Mouse (Mus musculus) hindbrain, postnatal 0 days (tissue): Measurements from ENCODE around the gene Nfxl1. TPM values are rescaled to one million over a fixed set of nuclear protein-coding genes. Genes with fewer than 3 reads are reported as not detected.
"Not testable (repeated sequence)": the region's sequence is repeated elsewhere in the genome, so short reads cannot be mapped to it uniquely, and the experiment has no call there.

Source experiments
- ATAC-seq: fragments of 200-750 bp; cut with Nextera tagmentation; 2 replicates; pipeline ENCODE4 v1.8.0; 2017; ENCODE audit warnings: mild to moderate bottlenecking, moderate TSS enrichment, moderate library complexity
- DNase-seq: peaks from one replicate; pipeline ENCODE4 v3.0.0-alpha.2; 2015; ENCODE audit warnings: low spot score
- H3K27ac ChIP-seq: fragments of 300-500 bp; sonication (generic); 2 replicates; pipeline ENCODE4 v1.5.1; 2014; ENCODE audit warnings: mild to moderate bottlenecking
- H3K27me3 ChIP-seq: fragments of 300-500 bp; sonication (generic); 2 replicates; pipeline ENCODE4 v1.6.1; 2014; ENCODE audit warnings: low read length, mixed read lengths; ENCODE audit not compliant: insufficient read depth
- H3K36me3 ChIP-seq: fragments of 300-500 bp; sonication (generic); 2 replicates; pipeline ENCODE4 v1.6.1; 2014; ENCODE audit warnings: low read length, mixed read lengths; ENCODE audit not compliant: insufficient read depth
- H3K4me1 ChIP-seq: fragments of 300-500 bp; sonication (generic); 2 replicates; pipeline ENCODE4 v1.6.1; 2014; ENCODE audit warnings: antibody characterized with exemption, low read length, mixed read lengths; ENCODE audit not compliant: insufficient read depth
- H3K4me2 ChIP-seq: fragments of 300-500 bp; sonication (generic); 2 replicates; pipeline ENCODE4 v1.6.1; 2014; ENCODE audit warnings: low read depth, mild to moderate bottlenecking, low read length, moderate library complexity, mixed read lengths
- H3K4me3 ChIP-seq: fragments of 300-500 bp; sonication (generic); 2 replicates; pipeline ENCODE4 v1.5.1; 2014; ENCODE audit warnings: low read length
- H3K9ac ChIP-seq: fragments of 300-500 bp; sonication (generic); replicated peaks from 2 replicates; pipeline ENCODE4 v1.6.1; 2014; ENCODE audit warnings: mild to moderate bottlenecking, low read length, moderate library complexity, mixed read lengths
- H3K9me3 ChIP-seq: fragments of 300-500 bp; sonication (generic); 2 replicates; pipeline ENCODE4 v1.6.1; 2016; ENCODE audit warnings: low read length, mixed read lengths
- CTCF ChIP-seq: IDR thresholded peaks from 2 replicates; pipeline ENCODE4 v1.5.1; 2016; ENCODE audit warnings: antibody characterized with exemption, control low read depth, low read depth
- WGBS: fragments of 180-500 bp; shearing (Covaris S2); extraction: QIAGEN DNeasy Blood & Tissue Kit; methylation state at CpG from one replicate; pipeline ENCODE4 v1.1.7; 2014; 5-methylcytosine and 5-hydroxymethylcytosine counted together
- polyA plus RNA-seq: library from polyadenylated mRNA; unstranded; fragments of >200 nt; fragmentation: Nextera tagmentation; extraction: Ambion mirVana; gene quantifications from 2 replicates; pipeline ENCODE4 v1.2.1, GENCODE M21; 2015
- total RNA-seq: library from RNA; depleted of rRNA; stranded (reverse); fragments of >200 nt; gene quantifications from 2 replicates; pipeline ENCODE4 v1.2.3, GENCODE M21; 2014; rRNA removed

Nfxl1 gene
- total RNA-seq (15.9 and 24.3 TPM in 2 replicates), polyA plus RNA-seq (8.7 TPM in 2 replicates)

DNA sequence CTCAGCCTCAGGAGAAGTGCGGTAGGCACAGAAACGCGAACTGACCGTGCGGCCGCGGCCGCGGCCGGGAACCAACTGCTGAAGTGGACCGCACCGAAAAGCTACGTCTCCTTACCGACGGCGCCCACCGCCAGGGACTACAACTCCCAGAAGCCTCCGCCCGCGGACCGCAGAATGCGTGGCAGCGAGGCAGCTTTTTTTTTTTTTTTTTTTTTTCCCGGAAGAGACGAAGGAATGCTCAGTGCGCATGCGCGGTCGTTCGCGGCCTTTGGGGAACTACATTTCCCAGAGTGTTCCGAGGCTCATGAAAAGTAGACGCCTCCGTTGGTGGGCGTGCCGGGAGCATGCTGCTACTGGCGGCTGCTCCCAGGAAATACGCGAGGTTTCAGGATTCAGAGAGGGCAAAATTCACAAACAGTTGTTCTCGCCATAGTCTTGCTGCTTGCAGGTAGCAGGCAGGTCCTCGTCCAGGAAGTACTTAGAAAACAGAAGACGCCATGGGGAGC lies at the start of gene Nfxl1:
Gene Nfxl1 (minus strand): TSS at position 141 of the 506 bp plus-strand sequence.
- H3K4me2 ChIP-seq = peak within 1 kb of the TSS; percentile 84
- ATAC-seq (peak; percentile 97), DNase-seq (peak; percentile 99)
- peak within 1 kb of the TSS; percentile 88 for H3K9ac ChIP-seq
- H3K9me3 ChIP-seq = no peaks in the 10 kb centered on the region
- no peaks in the 10 kb centered on the region for H3K36me3 ChIP-seq
- peak; percentile 20; the same call in 1 of the 2 replicates for TF ChIP-seq CTCF
- under 1% methylated on average over 42 of the region's 42 CpGs for WGBS
- H3K27ac ChIP-seq = peak within 1 kb of the TSS; percentile 82
- no peaks in the 10 kb centered on the region for H3K27me3 ChIP-seq
- H3K4me3 ChIP-seq = peak within 1 kb of the TSS; percentile 96
- peaks cover 9% of the 10 kb centered on the region for H3K4me1 ChIP-seq

GRCm38 (mm10) chr5:72603138-72603537 lies 43.7 kb upstream of the Nfxl1 start:
- ATAC-seq = no peak
- 95% methylated on average over 4 of the region's 4 CpGs for WGBS
- no peak for TF ChIP-seq CTCF
- Histone ChIP-seq H3K4me1 (no peaks in the 10 kb centered on the region), H3K4me2 (no peak overlapping the region), H3K36me3 (no peaks in the 10 kb centered on the region), H3K27me3 (no peaks in the 10 kb centered on the region), H3K4me3 (no peak overlapping the region), H3K9me3 (no peaks in the 10 kb centered on the region), H3K27ac (no peak overlapping the region), H3K9ac (no peak overlapping the region)
- DNase-seq = no peak

GRCm38 (mm10) chr5:72601006-72601405 lies 41.5 kb upstream of the Nfxl1 start:
- DNase-seq = peak; percentile 39
- peak; percentile 45 for TF ChIP-seq CTCF
- Histone ChIP-seq H3K9me3 (no peaks in the 10 kb centered on the region), H3K9ac (no peak overlapping the region), H3K36me3 (no peaks in the 10 kb centered on the region), H3K4me3 (no peak overlapping the region), H3K27ac (no peak overlapping the region), H3K4me2 (no peak overlapping the region), H3K4me1 (no peaks in the 10 kb centered on the region), H3K27me3 (no peaks in the 10 kb centered on the region)
- ATAC-seq = no peak
- WGBS = 11% methylated on average over 5 of the region's 5 CpGs

DNA sequence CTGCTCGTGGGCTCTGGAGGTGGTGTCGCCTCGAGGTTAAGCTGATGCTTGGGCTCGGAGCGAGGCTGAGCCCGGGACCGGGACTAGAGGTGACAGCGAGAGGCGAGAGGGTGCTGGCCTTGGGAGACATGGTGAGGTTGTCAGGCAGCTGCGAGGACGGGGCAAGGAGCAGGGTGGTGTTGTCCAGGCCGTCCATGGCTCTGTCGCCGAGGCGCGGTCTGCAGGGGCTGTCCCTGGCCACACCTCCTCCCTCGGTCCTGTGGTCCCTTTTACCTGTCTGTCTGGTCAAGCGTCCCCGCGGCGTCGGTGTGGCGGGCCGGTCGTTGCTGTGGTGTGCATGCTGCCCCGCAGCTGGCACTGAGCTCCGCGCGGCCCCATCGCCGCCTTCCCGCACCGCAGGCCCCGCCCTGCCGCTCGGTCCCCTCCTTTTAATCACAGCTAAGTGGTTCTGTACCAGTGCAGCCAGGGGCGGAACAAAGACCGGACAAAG lies 27.8 kb upstream of the Nfxl1 start, which contains the start of gene Gm5868:
Gene Gm5868 (minus strand): TSS at position 360 of the 490 bp plus-strand sequence.
- no peak for TF ChIP-seq CTCF
- H3K27ac ChIP-seq = no peak within 1 kb of the TSS
- H3K27me3 ChIP-seq = no peaks in the 10 kb centered on the region
- peak within 1 kb of the TSS; percentile 34 for H3K4me3 ChIP-seq
- peak; percentile 81 for ATAC-seq
- H3K4me1 ChIP-seq = no peaks in the 10 kb centered on the region; the same call in 1 of the 2 replicates
- H3K36me3 ChIP-seq = no peaks in the 10 kb centered on the region
- peak within 1 kb of the TSS; percentile 56 for H3K4me2 ChIP-seq
- no peaks in the 10 kb centered on the region for H3K9me3 ChIP-seq
- DNase-seq = peak; percentile 4
- H3K9ac ChIP-seq = no peak within 1 kb of the TSS
- 3% methylated on average over 38 of the region's 38 CpGs for WGBS

DNA sequence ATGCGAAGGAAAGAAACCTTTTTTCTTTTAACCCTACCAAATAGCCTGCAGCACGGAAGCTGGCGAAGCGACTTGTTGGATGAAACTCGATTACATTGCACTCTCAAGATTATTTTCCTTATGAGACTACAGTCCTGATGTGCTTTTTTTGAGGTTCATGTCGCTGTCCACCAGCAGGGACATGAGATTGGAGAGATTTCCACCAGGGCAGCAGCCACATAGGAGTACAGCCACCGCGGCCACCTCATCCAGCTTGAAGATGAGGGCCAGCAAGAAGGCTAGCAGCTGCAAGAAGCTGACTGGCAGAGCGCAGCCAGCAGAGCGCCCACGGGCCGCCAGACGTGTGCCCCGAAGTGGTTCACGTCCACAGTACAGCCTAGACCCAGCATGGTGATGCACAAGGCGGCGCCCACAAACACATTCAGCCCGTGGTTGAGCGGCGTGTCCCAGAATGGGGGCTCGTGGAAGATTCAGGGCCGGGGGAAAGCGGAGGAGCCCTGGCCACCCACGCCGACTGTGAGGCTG lies 27.2 kb upstream of the Nfxl1 start:
- H3K27ac ChIP-seq, H3K9ac ChIP-seq, H3K9me3 ChIP-seq, H3K36me3 ChIP-seq, H3K4me1 ChIP-seq, H3K27me3 ChIP-seq: not testable (repeated sequence)
- H3K4me3 ChIP-seq = peak overlapping the region; percentile 34
- H3K4me2 ChIP-seq = peak overlapping the region; percentile 56
- DNase-seq (peak; percentile 2), ATAC-seq (peak; percentile 73)
- whole genome bisulfite sequencing = 42% methylated on average over 25 of the region's 25 CpGs

DNA sequence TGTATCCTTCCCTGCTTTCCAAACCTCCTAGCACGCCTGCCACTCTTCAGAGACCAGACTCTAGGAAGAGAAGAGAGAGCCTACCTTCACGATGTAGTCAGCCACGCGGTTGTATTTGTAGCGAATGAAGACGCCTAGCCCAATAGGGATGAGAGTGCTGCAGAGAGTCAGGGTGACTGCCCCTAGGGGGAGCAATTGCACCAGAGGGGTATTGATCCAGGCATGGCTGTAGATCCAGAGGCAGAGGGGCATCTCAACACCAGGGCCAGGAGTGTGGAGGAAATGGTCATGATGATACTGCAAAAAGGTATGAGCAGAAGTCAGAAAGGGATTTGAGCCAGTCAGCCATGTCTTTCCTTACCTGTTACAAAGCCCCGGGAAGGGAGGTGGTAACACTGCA lies 26.6 kb upstream of the Nfxl1 start:
- not testable (repeated sequence) for H3K4me2 ChIP-seq, H3K9ac ChIP-seq, ATAC-seq, DNase-seq, H3K9me3 ChIP-seq, H3K4me1 ChIP-seq, H3K27ac ChIP-seq, H3K27me3 ChIP-seq, H3K36me3 ChIP-seq, H3K4me3 ChIP-seq
- WGBS = 58% methylated on average over 7 of the region's 7 CpGs

DNA sequence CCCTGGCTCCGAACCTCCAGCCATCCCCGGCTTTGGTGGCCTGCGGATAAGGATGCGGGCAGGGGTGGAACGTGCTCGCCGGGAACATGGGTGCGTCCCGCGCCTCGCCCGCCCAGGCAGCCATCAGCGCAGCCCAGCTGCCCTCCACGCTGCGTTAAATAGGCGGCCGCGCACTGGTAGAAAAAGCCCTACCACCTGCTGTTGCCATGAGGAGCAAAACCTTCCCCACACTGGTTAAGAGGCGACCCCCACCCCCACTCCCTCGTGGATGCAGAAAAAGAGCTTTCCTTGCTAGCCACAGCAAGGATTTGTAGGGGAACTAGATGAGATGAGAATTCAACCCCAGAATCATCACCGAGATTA lies 21.5 kb upstream of the Nfxl1 start, which contains the start of gene Zar1:
Gene Zar1 (minus strand): TSS at position 285 of the 363 bp plus-strand sequence.
- 9% methylated on average over 17 of the region's 21 CpGs for WGBS
- H3K4me1 ChIP-seq, H3K27ac ChIP-seq, H3K36me3 ChIP-seq, H3K9me3 ChIP-seq, DNase-seq, H3K27me3 ChIP-seq: not testable (repeated sequence)
- Histone ChIP-seq H3K4me3 (peak within 1 kb of the TSS; percentile 36), H3K4me2 (peak within 1 kb of the TSS; percentile 53), H3K9ac (peak within 1 kb of the TSS; percentile 40; the same call in 1 of the 2 replicates)
- peak; percentile 55 for ATAC-seq

- not testable (repeated sequence) for H3K36me3 ChIP-seq, H3K4me1 ChIP-seq, H3K27ac ChIP-seq, H3K27me3 ChIP-seq, H3K9me3 ChIP-seq
- H3K4me2 ChIP-seq = peak overlapping the region; percentile 53
- DNase-seq (peak; percentile 5), ATAC-seq (peak; percentile 82)
- H3K9ac ChIP-seq = peak overlapping the region; percentile 40; the same call in 1 of the 2 replicates
- 5% methylated on average over 54 of the region's 73 CpGs for WGBS
- H3K4me3 ChIP-seq = peak overlapping the region; percentile 36
These were observed 20.8 kb upstream of the Nfxl1 start for GRCm38 (mm10) chr5:72580088-72580969.

DNA sequence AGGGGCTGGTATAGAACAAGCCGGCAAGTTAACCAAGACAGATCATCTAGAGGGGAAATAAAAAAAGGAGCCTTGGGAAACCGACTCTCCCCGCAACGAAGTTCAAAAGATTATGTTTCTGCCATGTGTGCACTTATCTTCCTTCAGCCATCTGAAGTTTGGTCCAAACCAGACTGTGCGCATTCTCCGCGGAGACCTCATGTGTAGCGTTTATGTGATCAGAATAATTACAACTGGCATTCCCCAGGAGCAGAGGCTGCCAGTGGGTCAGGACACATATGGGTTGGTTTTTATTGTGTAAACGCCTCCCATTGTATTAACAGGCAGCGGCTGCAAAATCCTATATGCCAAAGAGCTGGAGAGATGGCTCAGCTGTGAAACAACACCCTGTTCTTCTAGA lies 20.1 kb upstream of the Nfxl1 start:
- not testable (repeated sequence) for ATAC-seq, H3K9me3 ChIP-seq, H3K4me1 ChIP-seq, H3K27me3 ChIP-seq, H3K9ac ChIP-seq, H3K27ac ChIP-seq, H3K4me3 ChIP-seq, H3K4me2 ChIP-seq, H3K36me3 ChIP-seq
- WGBS = 25% methylated on average over 10 of the region's 10 CpGs
- peak; percentile 20 for DNase-seq
